In genomic region chr11:70030651-70031320, GRCm38 (mm10) we compare ENCODE assay signal across 18 mouse cellular contexts. TPM values are rescaled to one million over a fixed set of nuclear protein-coding genes. Genes with fewer than 3 reads are reported as not detected.
DNase-seq lines count a peak whose midpoint lies in the region; ATAC-seq lines count a peak whose summit lies in the region.
"Had no signal": no experiment of that assay in that cellular context is flagged by ENCODE, and none has a peak within 500 bp of the region (broad histone marks: within the 10 kb centered on the region; RNA-seq: fewer than 3 reads in every experiment).

No protein-coding gene starts in this region.

- peak overlapping the region; percentile 67 for H3K4me2 ChIP-seq in forebrain, embryonic 13.5 days
- peak overlapping the region; percentile 58 for H3K4me2 ChIP-seq in hindbrain, embryonic 11.5 days (replicated peaks; ENCODE audit: low read depth, low read length)
- H3K4me2 ChIP-seq in midbrain, embryonic 11.5 days: peak overlapping the region; percentile 69
- H3K4me2 ChIP-seq in neural tube, embryonic 14.5 days (ENCODE audit: low read depth, low read length): peak overlapping the region; percentile 52

- 91% methylated on average over 28 of the region's 28 CpGs for WGBS in forebrain, embryonic 13.5 days
- 92% methylated on average over 28 of the region's 28 CpGs for WGBS in hindbrain, embryonic 11.5 days
- 92% methylated on average over 28 of the region's 28 CpGs for WGBS in midbrain, embryonic 11.5 days
- WGBS in neural tube, embryonic 14.5 days: 93% methylated on average over 28 of the region's 28 CpGs

- H3K4me1 ChIP-seq in forebrain, embryonic 13.5 days: peaks cover 50% of the 10 kb centered on the region
- H3K4me1 ChIP-seq in hindbrain, embryonic 11.5 days (replicated peaks; ENCODE audit: control insufficient read depth, insufficient read depth, low read length): peaks cover 31% of the 10 kb centered on the region
- peaks cover 37% of the 10 kb centered on the region for H3K4me1 ChIP-seq in midbrain, embryonic 11.5 days (ENCODE audit: control insufficient read depth, insufficient read depth, low read length)
- H3K4me1 ChIP-seq in neural tube, embryonic 14.5 days (ENCODE audit: control insufficient read depth, insufficient read depth, low read length): peaks cover 48% of the 10 kb centered on the region

- H3K27ac ChIP-seq in forebrain, embryonic 13.5 days: peak overlapping the region; percentile 98
- peak overlapping the region; percentile 92 for H3K27ac ChIP-seq in hindbrain, embryonic 11.5 days (ENCODE audit: low read depth, low read length)
- peak overlapping the region; percentile 95 for H3K27ac ChIP-seq in midbrain, embryonic 11.5 days (ENCODE audit: low read depth, low read length)
- peak overlapping the region; percentile 96 for H3K27ac ChIP-seq in neural tube, embryonic 14.5 days (ENCODE audit: low read depth, low read length)

- H3K27me3 ChIP-seq in forebrain, embryonic 13.5 days: no peaks in the 10 kb centered on the region
- H3K27me3 ChIP-seq in hindbrain, embryonic 11.5 days (ENCODE audit: control insufficient read depth, insufficient read depth, low read length): no peaks in the 10 kb centered on the region
- no peaks in the 10 kb centered on the region for H3K27me3 ChIP-seq in midbrain, embryonic 11.5 days (ENCODE audit: control insufficient read depth, insufficient read depth, low read length)
- no peaks in the 10 kb centered on the region for H3K27me3 ChIP-seq in neural tube, embryonic 14.5 days (ENCODE audit: control insufficient read depth, insufficient read depth, low read length)

- no peak for DNase-seq in hindbrain, embryonic 11.5 days (ENCODE audit: low spot score)
- DNase-seq in midbrain, embryonic 11.5 days (ENCODE audit: low spot score, missing footprints): no peak
- DNase-seq in cerebellum, postnatal 10 days: no peak
- no peak for DNase-seq in layer of hippocampus, postnatal 36 days
- no peak for DNase-seq in thymus, adult 18-20 months
- DNase-seq: adrenal gland, postnatal 14 days; cerebellum, adult 9-10 months; kidney, adult 2 months; kidney, postnatal 4 days; liver, postnatal 0 days; lung, postnatal 36 days; right cerebral cortex, postnatal 4 days had no signal

- peak overlapping the region; percentile 60 for H3K9ac ChIP-seq in forebrain, embryonic 13.5 days
- peak overlapping the region; percentile 57 for H3K9ac ChIP-seq in hindbrain, embryonic 11.5 days (ENCODE audit: low read depth, low read length)
- H3K9ac ChIP-seq in midbrain, embryonic 11.5 days (ENCODE audit: low read length): peak overlapping the region; percentile 59; the same call in 1 of the 2 replicates
- H3K9ac ChIP-seq in neural tube, embryonic 14.5 days (replicated peaks; ENCODE audit: low read depth, low read length): no peak overlapping the region
- H3K9ac ChIP-seq: liver, postnatal 0 days had no signal

- peaks cover 38% of the 10 kb centered on the region for H3K36me3 ChIP-seq in forebrain, embryonic 13.5 days (ENCODE audit: poor library complexity, severe bottlenecking)
- H3K36me3 ChIP-seq in hindbrain, embryonic 11.5 days (ENCODE audit: control insufficient read depth, insufficient read depth, low read length): peaks cover 10% of the 10 kb centered on the region
- H3K36me3 ChIP-seq in midbrain, embryonic 11.5 days (ENCODE audit: control insufficient read depth, insufficient read depth, low read length): peaks cover 12% of the 10 kb centered on the region
- peaks cover 23% of the 10 kb centered on the region; the same call in 1 of the 2 replicates for H3K36me3 ChIP-seq in neural tube, embryonic 14.5 days (ENCODE audit: control insufficient read depth, insufficient read depth, low read length)

- H3K9me3 ChIP-seq in forebrain, embryonic 13.5 days (replicated peaks): no peaks in the 10 kb centered on the region
- no peaks in the 10 kb centered on the region for H3K9me3 ChIP-seq in hindbrain, embryonic 11.5 days (ENCODE audit: control insufficient read depth, low read length)
- no peaks in the 10 kb centered on the region for H3K9me3 ChIP-seq in midbrain, embryonic 11.5 days (ENCODE audit: control insufficient read depth, low read length)
- no peaks in the 10 kb centered on the region for H3K9me3 ChIP-seq in neural tube, embryonic 14.5 days (ENCODE audit: control insufficient read depth, low read length)

- no peak for ATAC-seq in forebrain, embryonic 13.5 days
- ATAC-seq in hindbrain, embryonic 11.5 days (ENCODE audit: low FRiP score): no peak
- no peak for ATAC-seq in midbrain, embryonic 11.5 days (ENCODE audit: low FRiP score)
- ATAC-seq in neural tube, embryonic 14.5 days (ENCODE audit: low read depth): no peak
- ATAC-seq: liver, postnatal 0 days had no signal

- peak overlapping the region; percentile 38 for H3K4me3 ChIP-seq in forebrain, embryonic 13.5 days
- H3K4me3 ChIP-seq in hindbrain, embryonic 11.5 days (ENCODE audit: low read depth, low read length): peak overlapping the region; percentile 32
- peak overlapping the region; percentile 31 for H3K4me3 ChIP-seq in midbrain, embryonic 11.5 days (ENCODE audit: low read depth, low read length)
- peak overlapping the region; percentile 19; the same call in 1 of the 2 replicates for H3K4me3 ChIP-seq in neural tube, embryonic 14.5 days (ENCODE audit: low read depth, low read length)

RNA-seq across cellular contexts. Expression of gene Dlg4, which starts 14.0 kb away (rescaled TPM):
- polyA plus RNA-seq in forebrain, embryonic 13.5 days (2015; fragmentation: Nextera tagmentation; extraction: Ambion mirVana): 26.2 and 31.1 TPM in 2 replicates
- 13.2 and 18.7 TPM in 2 replicates for polyA plus RNA-seq in hindbrain, embryonic 11.5 days (2014; fragmentation: Nextera tagmentation; extraction: Ambion mirVana)
- polyA plus RNA-seq in midbrain, embryonic 11.5 days (2014; fragmentation: Nextera tagmentation; extraction: Ambion mirVana): 11.2 and 15.2 TPM in 2 replicates
- polyA plus RNA-seq in neural tube, embryonic 14.5 days (2014; fragmentation: Nextera tagmentation; extraction: Ambion mirVana): 24.9 and 31.6 TPM in 2 replicates
- total RNA-seq in layer of hippocampus, postnatal 36 days (2021): 100 to 1,000 TPM; 888 to 914 TPM

RNA-seq across cellular contexts. Expression of gene Acadvl, which starts 15.6 kb away (rescaled TPM):
- 48.7 and 51.3 TPM in 2 replicates for polyA plus RNA-seq in forebrain, embryonic 13.5 days (2015; fragmentation: Nextera tagmentation; extraction: Ambion mirVana)
- polyA plus RNA-seq in hindbrain, embryonic 11.5 days (2014; fragmentation: Nextera tagmentation; extraction: Ambion mirVana): 45.1 and 52.1 TPM in 2 replicates
- 46.5 and 47.8 TPM in 2 replicates for polyA plus RNA-seq in midbrain, embryonic 11.5 days (2014; fragmentation: Nextera tagmentation; extraction: Ambion mirVana)
- polyA plus RNA-seq in neural tube, embryonic 14.5 days (2014; fragmentation: Nextera tagmentation; extraction: Ambion mirVana): 49.5 and 57.2 TPM in 2 replicates
- 10 to 100 TPM; 54.9 to 58.6 TPM for total RNA-seq in layer of hippocampus, postnatal 36 days (2021)

RNA-seq across cellular contexts. Expression of gene Asgr1, which starts 23.1 kb away (rescaled TPM):
- 0.37 and 0.59 TPM in 2 replicates for polyA plus RNA-seq in forebrain, embryonic 13.5 days (2015; fragmentation: Nextera tagmentation; extraction: Ambion mirVana)
- polyA plus RNA-seq in hindbrain, embryonic 11.5 days (2014; fragmentation: Nextera tagmentation; extraction: Ambion mirVana): 0.29 and 0.40 TPM in 2 replicates
- polyA plus RNA-seq in midbrain, embryonic 11.5 days (2014; fragmentation: Nextera tagmentation; extraction: Ambion mirVana): 0.23 and 0.51 TPM in 2 replicates
- 3.7 TPM in 1 of 2 replicates, not detected in the other for polyA plus RNA-seq in neural tube, embryonic 14.5 days (2014; fragmentation: Nextera tagmentation; extraction: Ambion mirVana)
- total RNA-seq in layer of hippocampus, postnatal 36 days (2021): 1 to 10 TPM in 1 of 2 experiments, not detected in 1; 1.2 TPM
- total RNA-seq: hematopoietic stem cell, adult 5-6 weeks; monocyte, adult 5-6 weeks had no signal
- polyA plus RNA-seq: CD4-positive, CD25-positive, alpha-beta regulatory T cell, adult 4 months; heart, embryonic 14.5 days had no signal

RNA-seq across cellular contexts. Expression of gene Dvl2, which starts 30.4 kb away (rescaled TPM):
- 31.8 and 35.4 TPM in 2 replicates for polyA plus RNA-seq in forebrain, embryonic 13.5 days (2015; fragmentation: Nextera tagmentation; extraction: Ambion mirVana)
- polyA plus RNA-seq in hindbrain, embryonic 11.5 days (2014; fragmentation: Nextera tagmentation; extraction: Ambion mirVana): 24.6 and 27.2 TPM in 2 replicates
- polyA plus RNA-seq in midbrain, embryonic 11.5 days (2014; fragmentation: Nextera tagmentation; extraction: Ambion mirVana): 29.0 and 30.0 TPM in 2 replicates
- 19.0 and 19.2 TPM in 2 replicates for polyA plus RNA-seq in neural tube, embryonic 14.5 days (2014; fragmentation: Nextera tagmentation; extraction: Ambion mirVana)
- 10 to 100 TPM; 36.8 to 41.7 TPM for total RNA-seq in layer of hippocampus, postnatal 36 days (2021)

RNA-seq across cellular contexts. Expression of gene Phf23, which starts 35.2 kb away (rescaled TPM):
- 78.5 and 79.9 TPM in 2 replicates for polyA plus RNA-seq in forebrain, embryonic 13.5 days (2015; fragmentation: Nextera tagmentation; extraction: Ambion mirVana)
- polyA plus RNA-seq in hindbrain, embryonic 11.5 days (2014; fragmentation: Nextera tagmentation; extraction: Ambion mirVana): 56.7 and 57.5 TPM in 2 replicates
- polyA plus RNA-seq in midbrain, embryonic 11.5 days (2014; fragmentation: Nextera tagmentation; extraction: Ambion mirVana): 51.5 and 53.4 TPM in 2 replicates
- polyA plus RNA-seq in neural tube, embryonic 14.5 days (2014; fragmentation: Nextera tagmentation; extraction: Ambion mirVana): 28.8 and 37.8 TPM in 2 replicates
- 10 to 100 TPM; 45.4 to 47.4 TPM for total RNA-seq in layer of hippocampus, postnatal 36 days (2021)
